Mouse (Mus musculus) liver, embryonic 11.5 days (tissue): Measurements from ENCODE around the gene Ctbp1. TPM values are rescaled to one million over a fixed set of nuclear protein-coding genes. Genes with fewer than 3 reads are reported as not detected.
A peak's percentile ranks its signal among the peaks of the same experiment; 100 is the strongest.

Source experiments
- ATAC-seq: fragments of 200-750 bp; cut with Nextera tagmentation; replicated peaks from 2 replicates; pipeline ENCODE4 v1.8.0; 2017; ENCODE audit warnings: moderate number of reproducible peaks, mild to moderate bottlenecking, moderate TSS enrichment, moderate library complexity; ENCODE audit not compliant: low FRiP score
- DNase-seq: peaks from one replicate; pipeline ENCODE4 v3.0.0-alpha.2; 2017; ENCODE audit warnings: low spot score
- H3K27ac ChIP-seq: fragments of 300-500 bp; sonication (generic); 2 replicates; pipeline ENCODE4 v1.5.1; 2014; ENCODE audit warnings: mild to moderate bottlenecking, low read depth, low read length, control low read depth
- H3K27me3 ChIP-seq: fragments of 300-500 bp; sonication (generic); replicated peaks from 2 replicates; pipeline ENCODE4 v1.6.1; 2014; ENCODE audit warnings: low read length, mixed read lengths; ENCODE audit not compliant: control insufficient read depth, insufficient read depth
- H3K36me3 ChIP-seq: fragments of 300-500 bp; sonication (generic); 2 replicates; pipeline ENCODE4 v1.6.1; 2014; ENCODE audit warnings: mild to moderate bottlenecking, low read length, moderate library complexity, mixed read lengths; ENCODE audit not compliant: control insufficient read depth, insufficient read depth
- H3K4me1 ChIP-seq: fragments of 300-500 bp; sonication (generic); replicated peaks from 2 replicates; pipeline ENCODE4 v1.6.1; 2014; ENCODE audit warnings: low read length, mixed read lengths; ENCODE audit not compliant: control insufficient read depth, insufficient read depth
- H3K4me2 ChIP-seq: fragments of 300-500 bp; sonication (generic); 2 replicates; pipeline ENCODE4 v1.6.1; 2014; ENCODE audit warnings: mild to moderate bottlenecking, control low read depth, moderate library complexity
- H3K4me3 ChIP-seq: fragments of 300-500 bp; sonication (generic); 2 replicates; pipeline ENCODE4 v1.5.1; 2014; ENCODE audit warnings: low read depth, low read length, control low read depth
- H3K9ac ChIP-seq: fragments of 300-500 bp; sonication (generic); 2 replicates; pipeline ENCODE4 v1.6.1; 2014; ENCODE audit warnings: low read depth, low read length, control low read depth
- H3K9me3 ChIP-seq: fragments of 300-500 bp; sonication (generic); 2 replicates; pipeline ENCODE4 v1.6.1; 2016; ENCODE audit warnings: low read length, inconsistent platforms, mixed read lengths; ENCODE audit not compliant: control insufficient read depth
- WGBS: fragments of 180-500 bp; shearing (Covaris S2); extraction: QIAGEN DNeasy Blood & Tissue Kit; methylation state at CpG from one replicate; pipeline ENCODE4 v1.1.7; 2014; 5-methylcytosine and 5-hydroxymethylcytosine counted together
- polyA plus RNA-seq: library from polyadenylated mRNA; unstranded; fragments of >200 nt; fragmentation: Nextera tagmentation; extraction: Ambion mirVana; gene quantifications from 2 replicates; pipeline ENCODE4 v1.2.1, GENCODE M21; 2014

The Ctbp1 gene
- polyA plus RNA-seq, 1 experiment from 2014 or later, result 322 TPM

DNA sequence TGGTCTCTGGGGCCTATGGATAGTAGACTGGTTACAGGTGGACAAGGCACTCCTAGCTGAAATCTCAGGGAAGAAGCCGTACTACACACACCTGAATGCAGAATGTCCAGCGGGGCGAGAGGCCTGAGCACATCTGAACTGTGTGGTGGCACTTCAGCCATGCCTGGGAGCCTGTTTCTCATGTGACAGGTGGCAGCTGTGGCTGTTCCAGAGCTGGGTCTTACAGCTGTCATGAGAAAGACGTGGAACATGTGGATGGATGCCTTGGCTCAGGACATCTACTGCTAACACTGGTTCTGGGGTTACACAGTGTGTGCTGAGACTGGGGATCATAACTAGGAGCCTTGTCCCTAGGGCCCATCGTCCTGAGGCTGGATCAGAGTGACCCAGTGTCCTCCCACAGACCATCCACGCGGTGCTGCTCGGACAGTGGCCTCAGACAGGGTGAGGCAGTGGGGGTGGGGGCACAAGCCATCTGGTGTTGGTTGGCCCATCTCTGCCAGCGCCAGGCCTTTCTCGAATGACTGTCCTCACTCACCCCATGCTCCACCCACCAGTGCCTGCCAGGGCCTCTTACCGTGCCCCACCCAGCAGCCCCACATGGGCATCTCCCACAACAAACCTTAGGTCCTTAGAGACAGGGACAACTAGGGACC, 37.1 kb downstream of the Ctbp1 start:
- Histone ChIP-seq H3K4me1 (peaks cover 2% of the 10 kb centered on the region), H3K4me3 (no peak overlapping the region), H3K27ac (no peak overlapping the region), H3K36me3 (peaks cover 3% of the 10 kb centered on the region; the same call in 1 of the 2 replicates), H3K27me3 (no peaks in the 10 kb centered on the region), H3K9ac (no peak overlapping the region), H3K9me3 (no peaks in the 10 kb centered on the region), H3K4me2 (no peak overlapping the region)
- ATAC-seq, result no peak
- WGBS, result 87% methylated on average over 11 of the region's 11 CpGs
- DNase-seq, result no peak

DNA sequence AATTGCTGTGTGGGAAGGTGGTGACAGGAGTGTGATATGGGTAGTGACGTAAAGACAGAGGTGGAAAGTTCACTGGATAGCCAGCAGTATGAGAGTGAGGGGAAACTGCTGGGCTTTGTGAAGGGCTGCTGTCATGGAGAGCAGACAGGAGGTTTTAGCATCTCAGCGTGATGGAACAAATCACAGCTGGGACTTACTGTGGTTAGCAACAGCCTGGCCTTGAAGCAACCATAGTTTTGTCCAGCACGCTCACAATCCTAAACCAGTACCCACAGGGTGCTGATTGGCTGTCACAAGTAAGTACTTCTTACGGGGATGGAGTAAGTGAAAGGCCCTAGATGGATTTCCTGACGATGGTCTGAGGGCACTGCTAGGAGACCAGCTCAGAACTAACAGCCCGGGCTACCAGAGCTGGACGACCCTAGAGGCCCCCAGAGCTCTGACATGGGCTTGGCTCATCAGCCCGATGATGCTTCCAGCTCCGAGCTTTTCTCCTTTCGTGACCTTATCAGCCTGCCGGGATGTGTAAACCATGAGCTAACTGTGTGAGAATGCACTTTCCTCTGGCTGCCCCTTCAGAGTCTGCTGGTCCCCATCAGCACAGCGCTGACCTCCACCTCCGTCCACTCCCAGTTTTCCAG, 40.3 kb downstream of the Ctbp1 start:
- no peak overlapping the region for H3K27ac ChIP-seq
- H3K27me3 ChIP-seq, result no peaks in the 10 kb centered on the region
- no peak overlapping the region for H3K9ac ChIP-seq
- no peak overlapping the region for H3K4me3 ChIP-seq
- peaks cover 2% of the 10 kb centered on the region for H3K4me1 ChIP-seq
- ATAC-seq (no peak), DNase-seq (no peak)
- H3K9me3 ChIP-seq, result no peaks in the 10 kb centered on the region
- 40% methylated on average over 13 of the region's 13 CpGs for WGBS
- H3K4me2 ChIP-seq, result no peak overlapping the region
- no peaks in the 10 kb centered on the region for H3K36me3 ChIP-seq

DNA sequence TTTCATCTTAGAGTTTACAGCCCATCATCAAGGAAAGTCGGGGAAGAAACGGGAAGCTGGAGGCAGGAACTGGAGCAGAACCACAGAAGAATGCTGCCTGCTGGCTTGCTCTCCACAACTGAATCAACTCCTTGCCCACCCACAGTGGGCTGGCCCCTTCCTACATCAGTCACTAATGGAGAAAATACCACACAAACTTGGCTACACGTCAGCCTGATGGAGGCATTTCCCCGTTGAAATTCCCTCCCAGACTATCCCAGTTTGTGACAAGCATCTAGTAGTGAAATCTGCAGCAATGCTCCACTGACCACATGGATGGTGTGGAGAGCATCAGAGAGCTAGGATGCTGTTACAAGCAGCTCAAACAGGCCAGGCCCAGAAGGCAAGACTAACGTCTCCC, 42.0 kb downstream of the Ctbp1 start:
- ATAC-seq (no peak), DNase-seq (no peak)
- WGBS, result 77% methylated on average over 5 of the region's 5 CpGs
- H3K36me3 ChIP-seq, result no peaks in the 10 kb centered on the region
- H3K4me3 ChIP-seq, result no peak overlapping the region
- H3K9ac ChIP-seq, result no peak overlapping the region
- no peaks in the 10 kb centered on the region for H3K27me3 ChIP-seq
- no peak overlapping the region for H3K4me2 ChIP-seq
- H3K9me3 ChIP-seq, result no peaks in the 10 kb centered on the region
- no peaks in the 10 kb centered on the region; the same call in 1 of the 2 replicates for H3K4me1 ChIP-seq
- H3K27ac ChIP-seq, result no peak overlapping the region

DNA sequence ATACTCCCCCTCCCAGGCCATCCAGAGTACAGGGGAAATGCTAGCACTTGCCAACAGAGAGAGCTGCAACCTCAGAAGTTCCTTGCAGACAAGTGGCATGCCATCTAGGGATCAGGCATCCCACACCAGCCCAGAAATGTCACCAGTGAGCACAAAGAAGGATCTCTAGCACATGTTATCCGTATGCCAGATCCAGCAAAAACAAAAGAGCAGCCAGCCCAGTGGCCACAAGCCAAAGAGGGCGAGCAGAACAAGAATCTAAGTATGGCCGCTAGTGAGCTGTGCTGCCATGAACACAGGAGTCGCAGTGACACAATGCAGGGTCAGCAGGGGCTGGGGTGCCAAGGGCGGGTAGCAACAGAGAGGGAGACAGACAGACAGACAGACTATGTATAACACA, 44.5 kb downstream of the Ctbp1 start:
- Histone ChIP-seq H3K36me3 (no peaks in the 10 kb centered on the region), H3K4me1 (no peaks in the 10 kb centered on the region; the same call in 1 of the 2 replicates)

DNA sequence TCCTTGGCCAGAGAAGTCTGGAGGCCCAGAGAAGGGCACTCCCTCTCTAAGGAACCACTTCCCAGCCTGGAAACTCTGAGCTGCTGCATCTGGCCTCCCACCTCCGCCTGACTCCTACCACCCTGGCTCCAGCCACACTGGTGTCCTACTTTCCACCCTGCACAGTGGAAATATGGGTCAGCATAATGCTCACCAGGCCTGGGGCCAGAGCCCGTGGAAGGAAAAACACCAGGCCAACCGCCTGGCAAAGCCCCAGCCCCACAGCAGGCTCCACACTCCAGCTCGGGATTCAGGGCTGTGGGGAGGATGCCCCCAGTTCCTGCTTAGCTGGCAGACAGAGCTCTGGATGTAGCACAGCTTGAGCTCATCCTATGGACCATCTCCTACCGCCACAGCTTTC, 46.4 kb downstream of the Ctbp1 start:
- Histone ChIP-seq H3K4me3 (no peak overlapping the region), H3K27ac (no peak overlapping the region), H3K9ac (no peak overlapping the region), H3K4me2 (no peak overlapping the region), H3K9me3 (no peaks in the 10 kb centered on the region), H3K36me3 (no peaks in the 10 kb centered on the region), H3K27me3 (0 out of 2 replicates have a peak, but pooled peaks cover 2% of the 10 kb centered on the region), H3K4me1 (no peaks in the 10 kb centered on the region)
- 73% methylated on average over 5 of the region's 5 CpGs for WGBS
- DNase-seq (no peak), ATAC-seq (no peak)

More for the DNA sequence above, 44.5 kb downstream of the Ctbp1 start:
- Histone ChIP-seq H3K9me3 (no peaks in the 10 kb centered on the region), H3K4me2 (no peak overlapping the region), H3K27ac (no peak overlapping the region), H3K9ac (no peak overlapping the region), H3K27me3 (0 out of 2 replicates have a peak, but pooled peaks cover 2% of the 10 kb centered on the region), H3K4me3 (no peak overlapping the region)
- WGBS, result 55% methylated on average over 5 of the region's 5 CpGs
- no peak for ATAC-seq
- no peak for DNase-seq

DNA sequence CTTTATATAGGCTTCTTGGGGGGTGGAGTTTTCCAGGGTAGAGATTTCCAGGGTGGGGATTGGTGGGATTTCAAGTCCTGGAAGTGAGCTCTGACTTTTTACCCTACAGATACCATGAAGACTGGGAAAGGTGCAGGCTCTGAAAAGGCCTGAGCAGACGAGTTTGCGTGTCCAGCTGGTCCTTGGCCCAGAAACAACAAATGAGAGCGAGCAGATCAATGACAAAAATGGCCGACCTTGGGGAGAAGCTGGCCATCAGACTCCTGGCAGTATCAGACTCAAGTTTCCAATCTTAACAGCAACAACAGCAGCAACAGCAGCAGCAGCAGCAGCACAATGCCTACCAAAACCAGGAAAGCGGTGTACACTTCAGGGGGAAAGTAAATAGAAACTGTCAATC, 49.1 kb downstream of the Ctbp1 start:
- no peak for DNase-seq
- 0 out of 2 replicates have a peak, but pooled peaks cover 2% of the 10 kb centered on the region for H3K27me3 ChIP-seq
- no peaks in the 10 kb centered on the region for H3K36me3 ChIP-seq
- H3K27ac ChIP-seq, result no peak overlapping the region
- WGBS, result 73% methylated on average over 5 of the region's 5 CpGs
- no peak overlapping the region for H3K9ac ChIP-seq
- H3K4me3 ChIP-seq, result no peak overlapping the region
- H3K9me3 ChIP-seq, result no peaks in the 10 kb centered on the region
- H3K4me2 ChIP-seq, result no peak overlapping the region
- no peak for ATAC-seq
- peaks cover 12% of the 10 kb centered on the region for H3K4me1 ChIP-seq

DNA sequence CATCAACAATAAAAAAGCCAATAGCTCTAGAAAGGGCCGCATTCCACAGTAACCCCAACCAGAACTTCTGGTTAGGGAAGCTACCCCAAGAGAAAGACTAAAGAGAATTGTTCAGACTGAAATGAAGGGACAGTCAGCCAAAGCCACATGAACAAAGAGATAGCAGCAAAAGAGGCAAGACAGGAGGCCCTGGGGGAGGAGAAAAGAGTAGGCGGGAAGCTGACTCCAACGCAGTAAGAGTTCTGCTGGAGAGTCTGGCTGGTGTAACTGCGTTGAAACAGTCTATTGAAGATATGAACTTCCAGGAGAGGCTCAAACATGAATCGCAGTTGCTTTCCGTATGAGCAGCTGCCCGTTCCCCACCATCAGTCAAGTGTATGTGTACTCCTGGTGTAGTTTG, 50.3 kb downstream of the Ctbp1 start:
- DNase-seq (no peak), ATAC-seq (0 out of 2 replicates have a peak, but pooled peaks have one; percentile 12)
- Histone ChIP-seq H3K4me1 (peaks cover 15% of the 10 kb centered on the region), H3K27ac (no peak overlapping the region), H3K27me3 (0 out of 2 replicates have a peak, but pooled peaks cover 2% of the 10 kb centered on the region), H3K36me3 (no peaks in the 10 kb centered on the region), H3K9me3 (no peaks in the 10 kb centered on the region), H3K4me3 (no peak overlapping the region), H3K9ac (no peak overlapping the region), H3K4me2 (no peak overlapping the region)
- WGBS, result 74% methylated on average over 7 of the region's 7 CpGs

DNA sequence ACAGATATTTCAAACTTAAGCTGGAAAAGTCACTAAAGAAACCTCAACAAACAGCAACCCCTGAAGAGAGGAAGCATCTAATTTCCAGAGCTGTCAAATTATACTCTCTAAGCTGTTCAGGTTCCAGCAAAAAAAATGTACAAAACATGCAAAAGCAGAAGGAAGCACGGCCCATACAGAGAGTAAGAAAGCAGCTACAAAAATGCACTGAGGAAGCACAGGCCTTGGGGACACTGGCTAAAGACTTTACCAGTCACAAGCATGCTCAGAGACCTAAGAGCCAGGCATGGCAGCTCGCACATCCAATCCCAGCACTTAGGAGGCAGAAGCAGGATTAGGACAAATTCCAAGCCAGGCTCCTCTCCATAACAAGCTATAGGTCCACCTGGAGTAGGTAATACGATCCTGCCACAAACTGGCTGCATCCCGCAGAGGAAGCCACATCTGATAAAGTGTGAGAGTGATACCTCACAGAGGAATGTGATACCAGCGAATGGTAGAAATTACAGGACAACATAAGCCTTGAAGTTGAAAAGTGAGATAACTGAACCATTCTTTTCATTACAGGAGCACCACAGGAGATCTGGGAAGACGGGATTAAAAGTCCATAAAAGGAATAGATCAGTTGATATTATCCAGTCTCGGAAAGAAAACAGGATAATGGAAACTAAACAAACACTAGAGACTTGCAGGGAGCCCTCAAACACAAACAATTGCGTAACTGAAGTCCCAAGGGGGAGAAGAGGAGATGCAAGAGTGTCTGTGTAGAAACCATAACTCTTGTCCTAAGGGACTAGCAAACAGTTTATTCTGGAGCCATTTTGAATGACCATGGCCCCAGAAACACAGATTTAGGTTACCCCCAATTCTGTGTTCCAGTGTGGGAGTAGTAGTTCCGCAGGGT, 51.7 kb downstream of the Ctbp1 start:
- no peak for ATAC-seq
- H3K9ac ChIP-seq, result no peak overlapping the region
- no peaks in the 10 kb centered on the region for H3K36me3 ChIP-seq
- 0 out of 2 replicates have a peak, but pooled peaks cover 2% of the 10 kb centered on the region for H3K27me3 ChIP-seq
- no peak overlapping the region for H3K4me3 ChIP-seq
- no peaks in the 10 kb centered on the region for H3K9me3 ChIP-seq
- H3K4me2 ChIP-seq, result no peak overlapping the region
- peaks cover 27% of the 10 kb centered on the region for H3K4me1 ChIP-seq
- 53% methylated on average over 9 of the region's 9 CpGs for WGBS
- no peak for DNase-seq
- no peak overlapping the region for H3K27ac ChIP-seq
